Mouse (Mus musculus) bone marrow, adult 2 months (tissue): ENCODE measurements around the gene Litaf. TPM values are rescaled to one million over a fixed set of nuclear protein-coding genes. Genes with fewer than 3 reads are reported as not detected.
A peak's percentile ranks its signal among the peaks of the same experiment; 100 is the strongest.

Experiments used
- H3K27ac ChIP-seq: fragments of 200-500 bp; 2 replicates; pipeline ENCODE4 v1.5.1; 2012; ENCODE audit warnings: low read depth, mild to moderate bottlenecking, control low read depth, inconsistent platforms, low read length; ENCODE audit not compliant: control insufficient read depth, poor library complexity, insufficient read depth
- H3K4me1 ChIP-seq: fragments of 200-500 bp; 2 replicates; pipeline ENCODE4 v1.6.1; 2011; ENCODE audit warnings: low read length; ENCODE audit not compliant: control insufficient read depth, insufficient read depth
- H3K4me3 ChIP-seq: fragments of 200-500 bp; replicated peaks from 2 replicates; pipeline ENCODE3; 2011; ENCODE audit warnings: mild to moderate bottlenecking, low read depth, low read length, control low read depth; ENCODE audit not compliant: control insufficient read depth
- CTCF ChIP-seq: fragments of 200-500 bp; IDR thresholded peaks from 2 replicates; pipeline ENCODE4 v1.5.1; 2011; ENCODE audit warnings: low read length, control low read depth; ENCODE audit not compliant: control insufficient read depth, insufficient read depth
- POLR2A ChIP-seq: fragments of 200-500 bp; IDR thresholded peaks from 2 replicates; pipeline ENCODE4 v1.6.1; 2011; ENCODE audit warnings: low read depth, mild to moderate bottlenecking, control low read depth, low read length, borderline replicate concordance; ENCODE audit not compliant: control insufficient read depth
- WGBS: fragments of 180-500 bp; shearing (Covaris S2); methylation state at CpG from one replicate; pipeline ENCODE4 v1.1.7; 2018; 5-methylcytosine and 5-hydroxymethylcytosine counted together
- polyA plus RNA-seq: library from polyadenylated mRNA; stranded (reverse); fragments of >200 nt; gene quantifications from 2 replicates; pipeline ENCODE4 v1.2.4, GENCODE M21; 2011; ENCODE audit warnings: low replicate concordance; ENCODE audit not compliant: missing spikeins, insufficient read depth, insufficient read length

Litaf gene
- polyA plus RNA-seq, 1 experiment: 41.1 TPM

- WGBS: 91% methylated on average over 5 of the region's 5 CpGs
- H3K4me3 ChIP-seq: no peak overlapping the region
- TF ChIP-seq CTCF: no peak
- no peak for TF ChIP-seq POLR2A
- H3K27ac ChIP-seq: no peak overlapping the region
- peaks cover 4% of the 10 kb centered on the region; the same call in 1 of the 2 replicates for H3K4me1 ChIP-seq
Observed at GRCm38 (mm10) chr16:11086856-11087588, 21.1 kb upstream of the Litaf start.

GRCm38 (mm10) chr16:11086299-11086698 is 20.3 kb upstream of the Litaf start:
- H3K27ac ChIP-seq: no peak overlapping the region
- H3K4me1 ChIP-seq: peaks cover 2% of the 10 kb centered on the region; the same call in 1 of the 2 replicates
- H3K4me3 ChIP-seq: no peak overlapping the region
- WGBS: 89% methylated on average over 3 of the region's 3 CpGs
- TF ChIP-seq POLR2A (no peak), CTCF (no peak)

GRCm38 (mm10) chr16:11084181-11084580 is 18.2 kb upstream of the Litaf start:
- H3K4me3 ChIP-seq: no peak overlapping the region
- TF ChIP-seq POLR2A (no peak), CTCF (no peak)
- 87% methylated on average over 8 of the region's 8 CpGs for WGBS
- H3K27ac ChIP-seq: no peak overlapping the region
- no peaks in the 10 kb centered on the region for H3K4me1 ChIP-seq

GRCm38 (mm10) chr16:11078216-11078869 is 12.4 kb upstream of the Litaf start:
- H3K27ac ChIP-seq: peak overlapping the region; percentile 84
- H3K4me3 ChIP-seq: no peak overlapping the region
- no peak for TF ChIP-seq CTCF
- TF ChIP-seq POLR2A: no peak
- 36% methylated on average over 3 of the region's 3 CpGs for WGBS
- H3K4me1 ChIP-seq: peaks cover 4% of the 10 kb centered on the region

GRCm38 (mm10) chr16:11077601-11078201 is 11.7 kb upstream of the Litaf start:
- Histone ChIP-seq H3K4me3 (no peak overlapping the region), H3K4me1 (peaks cover 4% of the 10 kb centered on the region), H3K27ac (peak overlapping the region; percentile 84; the same call in 1 of the 2 replicates)
- 72% methylated on average over 9 of the region's 9 CpGs for WGBS
- TF ChIP-seq CTCF (no peak), POLR2A (no peak)

- peaks cover 9% of the 10 kb centered on the region for H3K4me1 ChIP-seq
- 50% methylated on average over 6 of the region's 6 CpGs for WGBS
- TF ChIP-seq CTCF (no peak), POLR2A (no peak)
- peak overlapping the region; percentile 71 for H3K27ac ChIP-seq
- no peak overlapping the region for H3K4me3 ChIP-seq
Observed at GRCm38 (mm10) chr16:11073060-11073459, 7.1 kb upstream of the Litaf start.

GRCm38 (mm10) chr16:11072454-11072853 is 6.5 kb upstream of the Litaf start:
- TF ChIP-seq CTCF: no peak
- no peak for TF ChIP-seq POLR2A
- Histone ChIP-seq H3K4me3 (no peak overlapping the region), H3K27ac (peak overlapping the region; percentile 71), H3K4me1 (peaks cover 9% of the 10 kb centered on the region)
- WGBS: 79% methylated on average over 8 of the region's 8 CpGs

GRCm38 (mm10) chr16:11071887-11072286 is 5.9 kb upstream of the Litaf start:
- no peak for TF ChIP-seq CTCF
- TF ChIP-seq POLR2A: no peak
- Histone ChIP-seq H3K27ac (peak overlapping the region; percentile 71), H3K4me3 (no peak overlapping the region), H3K4me1 (peaks cover 9% of the 10 kb centered on the region)
- WGBS: 54% methylated on average over 4 of the region's 4 CpGs
